Mouse (Mus musculus): ENCODE results near the gene Olfr469.

- TF ChIP-seq CTCF (IDR thresholded peaks at IDR 0.05; ENCODE audit: extremely low read depth, insufficient read length, insufficient replicate concordance, low read depth, low read length) (no peak), POLR2A (IDR thresholded peaks at IDR 0.05; ENCODE audit: low read depth, low read length) (no peak)
Observed at GRCm38 (mm10) chr7:107778216-107778615, 47.1 kb downstream of the Olfr469 start.
